ENCODE assay signal across 11 mouse cellular contexts in genomic region chr6:143359320-143360032, GRCm38 (mm10).
DNase-seq lines count a peak whose midpoint lies in the region; ATAC-seq lines count a peak whose summit lies in the region.
"Had no signal": no experiment of that assay in that cellular context is flagged by ENCODE, and none has a peak within 500 bp of the region (broad histone marks: within the 10 kb centered on the region; RNA-seq: fewer than 3 reads in every experiment).

No protein-coding gene starts in this region.

- no peak overlapping the region for H3K4me3 ChIP-seq in embryonic facial prominence, embryonic 11.5 days (ENCODE audit: low read depth, low read length)
- H3K4me3 ChIP-seq in embryonic facial prominence, embryonic 10.5 days: no peak overlapping the region
- H3K4me3 ChIP-seq in stomach, embryonic 15.5 days (replicated peaks): no peak overlapping the region

- WGBS in embryonic facial prominence, embryonic 11.5 days: 66% methylated on average over 7 of the region's 7 CpGs
- WGBS in embryonic facial prominence, embryonic 10.5 days: 81% methylated on average over 7 of the region's 7 CpGs
- 51% methylated on average over 7 of the region's 7 CpGs for WGBS in stomach, embryonic 15.5 days

- no peaks in the 10 kb centered on the region for H3K9me3 ChIP-seq in embryonic facial prominence, embryonic 11.5 days (replicated peaks; ENCODE audit: control insufficient read depth, low read length)
- no peaks in the 10 kb centered on the region for H3K9me3 ChIP-seq in embryonic facial prominence, embryonic 10.5 days
- H3K9me3 ChIP-seq in stomach, embryonic 15.5 days: no peaks in the 10 kb centered on the region

- no peaks in the 10 kb centered on the region for H3K4me1 ChIP-seq in embryonic facial prominence, embryonic 11.5 days (ENCODE audit: control insufficient read depth, insufficient read depth, low read length)
- H3K4me1 ChIP-seq in embryonic facial prominence, embryonic 10.5 days: 0 out of 2 replicates have a peak, but pooled peaks cover 3% of the 10 kb centered on the region
- no peaks in the 10 kb centered on the region for H3K4me1 ChIP-seq in stomach, embryonic 15.5 days

- H3K27me3 ChIP-seq in embryonic facial prominence, embryonic 11.5 days (ENCODE audit: control insufficient read depth, insufficient read depth, low read length): no peaks in the 10 kb centered on the region
- H3K27me3 ChIP-seq in embryonic facial prominence, embryonic 10.5 days (replicated peaks; ENCODE audit: low read depth, poor library complexity, severe bottlenecking): no peaks in the 10 kb centered on the region
- no peaks in the 10 kb centered on the region for H3K27me3 ChIP-seq in stomach, embryonic 15.5 days (replicated peaks)
- H3K27me3 ChIP-seq: CH12.LX had no signal

- no peak for DNase-seq in embryonic facial prominence, embryonic 11.5 days (ENCODE audit: low spot score)
- no peak for DNase-seq in embryonic facial prominence, embryonic 10.5 days (ENCODE audit: low spot score)
- peak; percentile 18 for DNase-seq in lung, postnatal 10 days
- DNase-seq in lung, adult 18-20 months: no peak
- peak; percentile 31 for DNase-seq in layer of hippocampus, adult 9-11 months
- no peak for DNase-seq in spleen, postnatal 14 days (ENCODE audit: low spot score in 2 of 2)
- no peak for DNase-seq in yolk sac, embryonic 10.5 days (ENCODE audit: low spot score)
- DNase-seq: kidney, adult 18-20 months; right cerebral cortex, postnatal 25 days had no signal

- H3K9ac ChIP-seq in embryonic facial prominence, embryonic 11.5 days (replicated peaks; ENCODE audit: low read length): no peak overlapping the region
- H3K9ac ChIP-seq in stomach, embryonic 15.5 days: no peak overlapping the region

- 0 out of 2 replicates have a peak, but pooled peaks have one; percentile 48 for ATAC-seq in embryonic facial prominence, embryonic 11.5 days (replicated peaks; ENCODE audit: insufficient number of reproducible peaks, low FRiP score, low TSS enrichment, low read depth)
- peak; percentile 43; the same call in 1 of the 2 replicates for ATAC-seq in stomach, embryonic 15.5 days (ENCODE audit: insufficient read depth, low FRiP score, low read depth)

- H3K4me2 ChIP-seq in embryonic facial prominence, embryonic 11.5 days (ENCODE audit: low read depth, low read length): no peak overlapping the region
- no peak overlapping the region for H3K4me2 ChIP-seq in stomach, embryonic 15.5 days

- no peaks in the 10 kb centered on the region for H3K36me3 ChIP-seq in embryonic facial prominence, embryonic 11.5 days (replicated peaks; ENCODE audit: control insufficient read depth, insufficient read depth, low read depth, low read length)
- H3K36me3 ChIP-seq in embryonic facial prominence, embryonic 10.5 days (replicated peaks): no peaks in the 10 kb centered on the region
- no peaks in the 10 kb centered on the region for H3K36me3 ChIP-seq in stomach, embryonic 15.5 days

- H3K27ac ChIP-seq in embryonic facial prominence, embryonic 11.5 days (replicated peaks; ENCODE audit: low read depth, low read length): no peak overlapping the region
- no peak overlapping the region for H3K27ac ChIP-seq in embryonic facial prominence, embryonic 10.5 days (replicated peaks)
- H3K27ac ChIP-seq in stomach, embryonic 15.5 days: no peak overlapping the region

Comparison
In these comparisons a context has a peak if more than half of its experiments do, and no peak if none do; other contexts are left out.
1. DNase-seq: peak in lung, postnatal 10 days (single experiment) and layer of hippocampus, adult 9-11 months (single experiment); none in embryonic facial prominence, embryonic 11.5 days (single experiment), embryonic facial prominence, embryonic 10.5 days (single experiment), lung, adult 18-20 months (0 of 2), spleen, postnatal 14 days (0 of 2) and yolk sac, embryonic 10.5 days (single experiment).